Mouse (Mus musculus): ENCODE measurements around the gene Pld3. TPM values are rescaled to one million over a fixed set of nuclear protein-coding genes. Genes with fewer than 3 reads are reported as not detected.
A peak's percentile ranks its signal among the peaks of the same experiment; 100 is the strongest.

Pld3 gene
- total RNA-seq, 2 experiments from 2014 or later: 3.8 to 6.3 TPM

GRCm38 (mm10) chr7:27572133-27572532, 19.1 kb upstream of the Pld3 start:
- ATAC-seq (replicated peaks; ENCODE audit: poor library complexity, severe bottlenecking): no peak

GRCm38 (mm10) chr7:27569580-27570224, 16.7 kb upstream of the Pld3 start:
- ATAC-seq (replicated peaks; ENCODE audit: poor library complexity, severe bottlenecking): no peak

- no peak for ATAC-seq (replicated peaks; ENCODE audit: poor library complexity, severe bottlenecking)
Measured at GRCm38 (mm10) chr7:27560978-27561377, 8.0 kb upstream of the Pld3 start.

GRCm38 (mm10) chr7:27560291-27560887, 7.4 kb upstream of the Pld3 start:
- ATAC-seq (replicated peaks; ENCODE audit: poor library complexity, severe bottlenecking): no peak

- peak; percentile 66 for ATAC-seq (replicated peaks; ENCODE audit: poor library complexity, severe bottlenecking)
Measured at GRCm38 (mm10) chr7:27552070-27552469, 948 bp downstream of the Pld3 start.

GRCm38 (mm10) chr7:27549597-27549996, 3.4 kb downstream of the Pld3 start:
- no peak for ATAC-seq (replicated peaks; ENCODE audit: poor library complexity, severe bottlenecking)

GRCm38 (mm10) chr7:27544675-27545370, 8.2 kb downstream of the Pld3 start:
- peak; percentile 79 for ATAC-seq (replicated peaks; ENCODE audit: poor library complexity, severe bottlenecking)

GRCm38 (mm10) chr7:27543851-27544250, 9.2 kb downstream of the Pld3 start:
- ATAC-seq (replicated peaks; ENCODE audit: poor library complexity, severe bottlenecking): no peak

- no peak for ATAC-seq (replicated peaks; ENCODE audit: poor library complexity, severe bottlenecking)
Measured at GRCm38 (mm10) chr7:27543065-27543464, 10.0 kb downstream of the Pld3 start.

GRCm38 (mm10) chr7:27542392-27543033, 10.5 kb downstream of the Pld3 start:
- ATAC-seq (replicated peaks; ENCODE audit: poor library complexity, severe bottlenecking): peak; percentile 78

GRCm38 (mm10) chr7:27541922-27542321, 11.1 kb downstream of the Pld3 start:
- ATAC-seq (replicated peaks; ENCODE audit: poor library complexity, severe bottlenecking): no peak

GRCm38 (mm10) chr7:27541431-27541830, 11.6 kb downstream of the Pld3 start:
- peak; percentile 55 for ATAC-seq (replicated peaks; ENCODE audit: poor library complexity, severe bottlenecking)

GRCm38 (mm10) chr7:27540935-27541334, 12.1 kb downstream of the Pld3 start:
- ATAC-seq (replicated peaks; ENCODE audit: poor library complexity, severe bottlenecking): no peak

- ATAC-seq (replicated peaks; ENCODE audit: poor library complexity, severe bottlenecking): no peak
Measured at GRCm38 (mm10) chr7:27540521-27540920, 12.5 kb downstream of the Pld3 start.

- no peak for ATAC-seq (replicated peaks; ENCODE audit: poor library complexity, severe bottlenecking)
Measured at GRCm38 (mm10) chr7:27538797-27539196, 14.2 kb downstream of the Pld3 start.

GRCm38 (mm10) chr7:27537998-27538397, 15.0 kb downstream of the Pld3 start:
- ATAC-seq (replicated peaks; ENCODE audit: poor library complexity, severe bottlenecking): no peak

GRCm38 (mm10) chr7:27536618-27537017, 16.4 kb downstream of the Pld3 start:
- ATAC-seq (replicated peaks; ENCODE audit: poor library complexity, severe bottlenecking): peak; percentile 53

GRCm38 (mm10) chr7:27535386-27535785, 17.6 kb downstream of the Pld3 start:
- no peak for ATAC-seq (replicated peaks; ENCODE audit: poor library complexity, severe bottlenecking)

GRCm38 (mm10) chr7:27532480-27533050, 20.5 kb downstream of the Pld3 start:
- ATAC-seq (replicated peaks; ENCODE audit: poor library complexity, severe bottlenecking): no peak

- ATAC-seq (replicated peaks; ENCODE audit: poor library complexity, severe bottlenecking): no peak
Measured at GRCm38 (mm10) chr7:27531707-27532106, 21.3 kb downstream of the Pld3 start.

GRCm38 (mm10) chr7:27530937-27531336, 22.1 kb downstream of the Pld3 start:
- ATAC-seq (replicated peaks; ENCODE audit: poor library complexity, severe bottlenecking): no peak
